Mouse (Mus musculus) heart, postnatal 4 days (tissue): ENCODE measurements around the gene Aknad1. TPM values are rescaled to one million over a fixed set of nuclear protein-coding genes. Genes with fewer than 3 reads are reported as not detected.
A peak's percentile ranks its signal among the peaks of the same experiment; 100 is the strongest.

ENCODE experiments used
- DNase-seq: peaks from one replicate; pipeline ENCODE4 v3.0.0; 2021
- total RNA-seq, 2 experiments: library from RNA; stranded (reverse); gene quantifications; 2 replicates each; pipeline ENCODE4 v1.2.3; 2021

The Aknad1 gene
- total RNA-seq, 2 experiments from 2014 or later: 0.12 to 0.23 TPM

GRCm38 (mm10) chr3:108751691-108752090 is 12.2 kb downstream of the Aknad1 start:
- no peak for DNase-seq

GRCm38 (mm10) chr3:108754541-108754940 is 15.1 kb downstream of the Aknad1 start:
- no peak for DNase-seq

- DNase-seq: no peak
Measured at GRCm38 (mm10) chr3:108755542-108755941, 16.1 kb downstream of the Aknad1 start.

- no peak for DNase-seq
Measured at GRCm38 (mm10) chr3:108756131-108756530, 16.7 kb downstream of the Aknad1 start.

GRCm38 (mm10) chr3:108757570-108757969 is 18.1 kb downstream of the Aknad1 start:
- DNase-seq: no peak

- no peak for DNase-seq
Measured at GRCm38 (mm10) chr3:108759566-108760420, 20.3 kb downstream of the Aknad1 start.

GRCm38 (mm10) chr3:108762597-108763111 is 23.2 kb downstream of the Aknad1 start:
- DNase-seq: peak; percentile 18

- no peak for DNase-seq
Measured at GRCm38 (mm10) chr3:108763691-108764090, 24.2 kb downstream of the Aknad1 start.

GRCm38 (mm10) chr3:108764976-108765375 is 25.5 kb downstream of the Aknad1 start:
- DNase-seq: peak; percentile 37

- DNase-seq: no peak
Measured at GRCm38 (mm10) chr3:108765476-108765875, 26.0 kb downstream of the Aknad1 start.

GRCm38 (mm10) chr3:108766943-108767342 is 27.5 kb downstream of the Aknad1 start:
- no peak for DNase-seq

- peak; percentile 32 for DNase-seq
Measured at GRCm38 (mm10) chr3:108767416-108767815, 28.0 kb downstream of the Aknad1 start.

GRCm38 (mm10) chr3:108769547-108769946 is 30.1 kb downstream of the Aknad1 start:
- DNase-seq: no peak

GRCm38 (mm10) chr3:108770725-108771368 is 31.4 kb downstream of the Aknad1 start:
- peak; percentile 74 for DNase-seq

GRCm38 (mm10) chr3:108772211-108772610 is 32.8 kb downstream of the Aknad1 start:
- DNase-seq: no peak

GRCm38 (mm10) chr3:108772811-108773210 is 33.4 kb downstream of the Aknad1 start:
- DNase-seq: no peak

GRCm38 (mm10) chr3:108778761-108779540 is 39.5 kb downstream of the Aknad1 start:
- DNase-seq: no peak

- DNase-seq: peak; percentile 54
Measured at GRCm38 (mm10) chr3:108781238-108781883, 41.9 kb downstream of the Aknad1 start.

GRCm38 (mm10) chr3:108781884-108782270 is 42.4 kb downstream of the Aknad1 start:
- DNase-seq: peak; percentile 59

GRCm38 (mm10) chr3:108782364-108782895 is 43.0 kb downstream of the Aknad1 start:
- no peak for DNase-seq

- no peak for DNase-seq
Measured at GRCm38 (mm10) chr3:108786520-108786919, 47.1 kb downstream of the Aknad1 start.
